8 mouse cellular contexts compared by ENCODE assay signal in genomic region chr16:85800691-85801090, GRCm38 (mm10). TPM values are rescaled to one million over a fixed set of nuclear protein-coding genes. Genes with fewer than 3 reads are reported as not detected.
DNase-seq lines count a peak whose midpoint lies in the region; TF ChIP-seq lines count a peak whose summit lies in the region.

No protein-coding gene starts in this region.

- TF ChIP-seq CTCF in olfactory bulb, adult 2 months (IDR thresholded peaks at IDR 0.05; ENCODE audit: insufficient read depth, low read depth, low read length): no peak

- no peaks in the 10 kb centered on the region for H3K9me3 ChIP-seq in hindbrain, embryonic 10.5 days

- no peak for TF ChIP-seq POLR2A in olfactory bulb, adult 2 months (IDR thresholded peaks at IDR 0.05; ENCODE audit: insufficient read depth, low read depth, low read length)

- H3K4me3 ChIP-seq in hindbrain, embryonic 10.5 days: peak overlapping the region; percentile 79
- peak overlapping the region; percentile 51 for H3K4me3 ChIP-seq in olfactory bulb, adult 2 months (ENCODE audit: insufficient read depth, low read depth, low read length)

- H3K27me3 ChIP-seq in hindbrain, embryonic 10.5 days (ENCODE audit: insufficient read depth, poor library complexity, severe bottlenecking): no peaks in the 10 kb centered on the region

- H3K4me1 ChIP-seq in hindbrain, embryonic 10.5 days (replicated peaks): peaks cover 36% of the 10 kb centered on the region
- H3K4me1 ChIP-seq in olfactory bulb, adult 2 months (ENCODE audit: control insufficient read depth, insufficient read depth, low read length): peaks cover 35% of the 10 kb centered on the region

- H3K27ac ChIP-seq in hindbrain, embryonic 10.5 days: peak overlapping the region; percentile 92
- no peak overlapping the region for H3K27ac ChIP-seq in olfactory bulb, adult 2 months (ENCODE audit: insufficient read depth, low read depth, low read length)

- H3K36me3 ChIP-seq in hindbrain, embryonic 10.5 days: peaks cover 45% of the 10 kb centered on the region

- 7% methylated on average over 8 of the region's 8 CpGs for WGBS in hindbrain, embryonic 10.5 days
- WGBS in olfactory bulb, adult 2 months: 2% methylated on average over 8 of the region's 8 CpGs

- DNase-seq in R1 (ENCODE audit: low read depth, low spot score): peak; percentile 58
- DNase-seq in cerebellum, postnatal 36 days: peak; percentile 71 to 76
- peak; percentile 54 to 66 for DNase-seq in frontal cortex, postnatal 25 days (ENCODE audit: low spot score in 2 of 2)
- DNase-seq in hindbrain, embryonic 10.5 days (ENCODE audit: low spot score): peak; percentile 84
- DNase-seq in layer of hippocampus, adult 9-10 months (ENCODE audit: low spot score): peak; percentile 72
- peak; percentile 90 to 93 for DNase-seq in lung, adult 18-20 months
- DNase-seq in yolk sac, embryonic 10.5 days (ENCODE audit: low spot score): peak; percentile 88

RNA-seq across cellular contexts. Expression of gene Adamts1, which starts 2.2 kb away (rescaled TPM):
- 15.8 and 16.3 TPM in 2 replicates for polyA plus RNA-seq in hindbrain, embryonic 10.5 days (2016; fragmentation: Nextera tagmentation; extraction: Ambion mirVana)
- not detected in 2 replicates for polyA plus RNA-seq in olfactory bulb, adult 2 months (2012; ENCODE audit: insufficient read depth, insufficient read length, low replicate concordance, missing spikeins)

Comparison
In these comparisons a context has a peak if more than half of its experiments do, and no peak if none do; other contexts are left out.
1. RNA of gene Adamts1, which starts 2.2 kb away (polyA plus RNA-seq): 15.8 to 16.3 TPM in hindbrain, embryonic 10.5 days; not detected in olfactory bulb, adult 2 months; every median in the first group is over 10 times any median in the second.
2. Peak in every context shown above with its lines, with median percentiles within 50 percentile points of each other: DNase-seq.